Mouse (Mus musculus): ENCODE results near the gene Sorcs3. TPM values are rescaled to one million over a fixed set of nuclear protein-coding genes. Genes with fewer than 3 reads are reported as not detected.

Sorcs3 gene
- total and polyA plus RNA-seq, 3 experiments: not detected

- Histone ChIP-seq H3K36me3 (ENCODE audit: control insufficient read depth in 1 of 2, insufficient read depth in 2 of 2, low read length in 2 of 2) (no peaks in the 10 kb centered on the region), H3K27me3 (ENCODE audit: control insufficient read depth in 1 of 2, insufficient read depth in 2 of 2, low read length in 2 of 2) (no peaks in the 10 kb centered on the region), H3K4me1 (ENCODE audit: control insufficient read depth in 1 of 2, insufficient read depth in 2 of 2, low read length in 2 of 2) (no peaks in the 10 kb centered on the region), H3K9ac (ENCODE audit: control insufficient read depth, low read depth, low read length, poor library complexity, severe bottlenecking) (no peak overlapping the region), H3K4me3 (ENCODE audit: control insufficient read depth in 1 of 2, insufficient read depth in 1 of 2, low read depth in 2 of 2, low read length in 2 of 2) (no peak overlapping the region), H3K79me2 (ENCODE audit: control insufficient read depth, insufficient read depth, low read length, poor library complexity) (no peaks in the 10 kb centered on the region), H3K27ac (ENCODE audit: control insufficient read depth, low read depth, low read length) (no peak overlapping the region), H3K9me3 (replicated peaks; ENCODE audit: insufficient read depth, low read length) (no peaks in the 10 kb centered on the region)
- no peak for TF ChIP-seq KAT2A (conservative IDR thresholded peaks at IDR 0.05; ENCODE audit: low read depth, low read length)
- no peak for TF ChIP-seq SIN3A (IDR thresholded peaks at IDR 0.05; ENCODE audit: low read length)
- TF ChIP-seq ETS1 (IDR thresholded peaks at IDR 0.05; ENCODE audit: low read depth, low read length): no peak
- TF ChIP-seq MYC (IDR thresholded peaks at IDR 0.05; ENCODE audit: low read depth, low read length): no peak
- no peak for TF ChIP-seq ELF1 (IDR thresholded peaks at IDR 0.05; ENCODE audit: low read depth, low read length)
- no peak for TF ChIP-seq MYB (IDR thresholded peaks at IDR 0.05; ENCODE audit: low read depth, low read length)
- no peak for TF ChIP-seq MXI1 (IDR thresholded peaks at IDR 0.05; ENCODE audit: low read depth, low read length)
- TF ChIP-seq EP300 (IDR thresholded peaks at IDR 0.05; ENCODE audit: low read depth in 1 of 2, low read length in 2 of 2): no peak
- no peak for TF ChIP-seq RCOR1 (IDR thresholded peaks at IDR 0.05; ENCODE audit: low read depth, low read length)
- no peak for TF ChIP-seq TCF12 (IDR thresholded peaks at IDR 0.05; ENCODE audit: low read depth, low read length)
- TF ChIP-seq NELFE (IDR thresholded peaks at IDR 0.05; ENCODE audit: low read depth, low read length): no peak
- TF ChIP-seq GABPA (IDR thresholded peaks at IDR 0.05; ENCODE audit: low read depth, low read length): no peak
- no peak for DNase-seq (ENCODE audit: low read depth, low spot score)
Observed at GRCm38 (mm10) chr19:48725851-48726419, 520.1 kb downstream of the Sorcs3 start.

- H3K9ac ChIP-seq (ENCODE audit: control insufficient read depth, low read depth, low read length, poor library complexity, severe bottlenecking): no peak overlapping the region
- TF ChIP-seq GABPA (IDR thresholded peaks at IDR 0.05; ENCODE audit: low read depth, low read length) (no peak), TCF12 (IDR thresholded peaks at IDR 0.05; ENCODE audit: low read depth, low read length) (no peak), RCOR1 (IDR thresholded peaks at IDR 0.05; ENCODE audit: low read depth, low read length) (no peak), GATA1 (IDR thresholded peaks at IDR 0.05; ENCODE audit: low read depth, low read length) (no peak), ZMIZ1 (IDR thresholded peaks at IDR 0.05; ENCODE audit: low read depth, low read length) (no peak), ZKSCAN1 (IDR thresholded peaks at IDR 0.05; ENCODE audit: low read depth, low read length) (no peak), JUND (IDR thresholded peaks at IDR 0.05; ENCODE audit: low read depth, low read length) (no peak), UBTF (IDR thresholded peaks at IDR 0.05; ENCODE audit: borderline replicate concordance, insufficient read depth, low read depth, low read length) (no peak)
- no peak overlapping the region for H3K27ac ChIP-seq (ENCODE audit: control insufficient read depth, low read depth, low read length)
- no peaks in the 10 kb centered on the region for H3K79me2 ChIP-seq (ENCODE audit: control insufficient read depth, insufficient read depth, low read length, poor library complexity)
- no peaks in the 10 kb centered on the region for H3K9me3 ChIP-seq (replicated peaks; ENCODE audit: insufficient read depth, low read length)
- H3K4me3 ChIP-seq (ENCODE audit: control insufficient read depth in 1 of 2, insufficient read depth in 1 of 2, low read depth in 2 of 2, low read length in 2 of 2): no peak overlapping the region
- DNase-seq (ENCODE audit: low read depth, low spot score): no peak
- no peaks in the 10 kb centered on the region for H3K27me3 ChIP-seq (ENCODE audit: control insufficient read depth in 1 of 2, insufficient read depth in 2 of 2, low read length in 2 of 2)
- H3K4me1 ChIP-seq (ENCODE audit: control insufficient read depth in 1 of 2, insufficient read depth in 2 of 2, low read length in 2 of 2): no peaks in the 10 kb centered on the region
- no peaks in the 10 kb centered on the region for H3K36me3 ChIP-seq (ENCODE audit: control insufficient read depth in 1 of 2, insufficient read depth in 2 of 2, low read length in 2 of 2)
Observed at GRCm38 (mm10) chr19:48727048-48727447, 521.2 kb downstream of the Sorcs3 start.
